Mouse (Mus musculus): ENCODE results near the gene Pdgfa. TPM values are rescaled to one million over a fixed set of nuclear protein-coding genes. Genes with fewer than 3 reads are reported as not detected.

Gene Pdgfa
- total RNA-seq, 2 experiments from 2014 or later, result 20.1 to 33.5 TPM

Other genes with a start within 250 kb of the Pdgfa start
- 10 to 100 TPM; 29.2 to 41.6 TPM for gene Fam20c, start 242.9 kb downstream of the Pdgfa start, total RNA-seq (2021)
- gene Gm5294, start 177.3 kb downstream of the Pdgfa start, total RNA-seq (2021), result not detected
- gene Prkar1b, start 152.6 kb upstream of the Pdgfa start, total RNA-seq (2021), result 1 to 10 TPM; 3.2 to 4.3 TPM
- 10 to 100 TPM in 1 of 2 experiments, 1 to 10 TPM in 1; 9.0 to 10.1 TPM for gene Dnaaf5, start 152.9 kb upstream of the Pdgfa start, total RNA-seq (2021)
- gene Sun1, start 203.3 kb upstream of the Pdgfa start, total RNA-seq (2021), result 10 to 100 TPM; 42.7 to 52.4 TPM

Measured in gastrocnemius, postnatal 10 days (tissue).